Mouse (Mus musculus): ENCODE data around the gene Olfr736. TPM values are rescaled to one million over a fixed set of nuclear protein-coding genes. Genes with fewer than 3 reads are reported as not detected.

The Olfr736 gene
- total and polyA plus RNA-seq, 3 experiments, result not detected

DNA sequence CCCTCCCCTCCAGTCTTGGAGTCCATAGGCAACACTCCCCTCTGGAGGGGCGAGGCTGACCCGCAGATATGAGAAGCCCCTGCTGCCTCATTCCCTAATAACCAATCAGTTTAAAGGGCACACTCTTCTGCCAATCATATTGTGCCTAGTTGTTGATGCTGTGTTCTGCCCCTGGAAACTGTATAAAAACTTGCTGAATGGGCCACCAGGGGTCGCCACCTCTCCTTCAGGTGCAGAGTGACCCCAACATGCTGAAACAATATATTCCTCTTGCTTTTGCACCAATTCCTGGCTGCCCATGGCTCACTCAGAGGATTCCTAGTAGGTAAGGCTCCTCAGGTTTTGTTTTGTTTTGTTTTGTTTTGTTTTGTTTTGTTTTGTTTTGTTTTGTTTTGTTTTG, 28.5 kb upstream of the Olfr736 start:
- TF ChIP-seq GATA1 (IDR thresholded peaks at IDR 0.05; ENCODE audit: low read depth, low read length) (no peak), ZKSCAN1 (IDR thresholded peaks at IDR 0.05; ENCODE audit: low read depth, low read length) (no peak), SMC3 (IDR thresholded peaks at IDR 0.05; ENCODE audit: low read depth, low read length) (peak; percentile 55), TAL1 (IDR thresholded peaks at IDR 0.05; ENCODE audit: low read length) (no peak), RAD21 (IDR thresholded peaks at IDR 0.05; ENCODE audit: low read depth, low read length) (peak; percentile 44), USF2 (IDR thresholded peaks at IDR 0.05; ENCODE audit: borderline replicate concordance in 1 of 2, insufficient read depth in 1 of 2, low read depth in 1 of 2, low read length in 2 of 2) (no peak), KAT2A (conservative IDR thresholded peaks at IDR 0.05; ENCODE audit: low read depth, low read length) (no peak), RCOR1 (IDR thresholded peaks at IDR 0.05; ENCODE audit: low read depth, low read length) (no peak), ZC3H11A (IDR thresholded peaks at IDR 0.05; ENCODE audit: low read depth, low read length) (peak; percentile 34), SIN3A (IDR thresholded peaks at IDR 0.05; ENCODE audit: low read length) (no peak), CHD2 (IDR thresholded peaks at IDR 0.05; ENCODE audit: low read length) (no peak), BHLHE40 (IDR thresholded peaks at IDR 0.05; ENCODE audit: borderline replicate concordance, low read depth, low read length) (no peak), E2F4 (IDR thresholded peaks at IDR 0.05; ENCODE audit: borderline replicate concordance, low read depth, low read length) (no peak), POLR2AphosphoS5 (IDR thresholded peaks at IDR 0.05; ENCODE audit: borderline replicate concordance, low read depth, low read length) (no peak), CTCF (IDR thresholded peaks at IDR 0.05 in 2 of 3, conservative IDR thresholded peaks at IDR 0.05 in 1 of 3; ENCODE audit: control insufficient read depth in 1 of 3, insufficient read depth in 1 of 3, low read depth in 2 of 3, low read length in 3 of 3, poor library complexity in 1 of 3, severe bottlenecking in 1 of 3) (peak; percentile 42 to 70 (median 56)), ZMIZ1 (IDR thresholded peaks at IDR 0.05; ENCODE audit: low read depth, low read length) (no peak), GABPA (IDR thresholded peaks at IDR 0.05; ENCODE audit: low read depth, low read length) (no peak), TCF12 (IDR thresholded peaks at IDR 0.05; ENCODE audit: low read depth, low read length) (no peak)
- Histone ChIP-seq H3K4me1 (ENCODE audit: control insufficient read depth in 1 of 2, insufficient read depth in 2 of 2, low read length in 2 of 2) (no peaks in the 10 kb centered on the region), H3K4me3 (ENCODE audit: control insufficient read depth in 1 of 2, insufficient read depth in 1 of 2, low read depth in 2 of 2, low read length in 2 of 2) (no peak overlapping the region), H3K27ac (ENCODE audit: control insufficient read depth, low read depth, low read length) (no peak overlapping the region), H3K9ac (ENCODE audit: control insufficient read depth, low read depth, low read length, poor library complexity, severe bottlenecking) (no peak overlapping the region), H3K27me3 (ENCODE audit: control insufficient read depth in 1 of 2, insufficient read depth in 2 of 2, low read length in 2 of 2) (no peaks in the 10 kb centered on the region), H3K79me2 (ENCODE audit: control insufficient read depth, insufficient read depth, low read length, poor library complexity) (no peaks in the 10 kb centered on the region), H3K36me3 (ENCODE audit: control insufficient read depth in 1 of 2, insufficient read depth in 2 of 2, low read length in 2 of 2) (no peaks in the 10 kb centered on the region), H3K9me3 (replicated peaks; ENCODE audit: insufficient read depth, low read length) (no peaks in the 10 kb centered on the region)
- peak; percentile 50 for DNase-seq (ENCODE audit: low read depth, low spot score)

DNA sequence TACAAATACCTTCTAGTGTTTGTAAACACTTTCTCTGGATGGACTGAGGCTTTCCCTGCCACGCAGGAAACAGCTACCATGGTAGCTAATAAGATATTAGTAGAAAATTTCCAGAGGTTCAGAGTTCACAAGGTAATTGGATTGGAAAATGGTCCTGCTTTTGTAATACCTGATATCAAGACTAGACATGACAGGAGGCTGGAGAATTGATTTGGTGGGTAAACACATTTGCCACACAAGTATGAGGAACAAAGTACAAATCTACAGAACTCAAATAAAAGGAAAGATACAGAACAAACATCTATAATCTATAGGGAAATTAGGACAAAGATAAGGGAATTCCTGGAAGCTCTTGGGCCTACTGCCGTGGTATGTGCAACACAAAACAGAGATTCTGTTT, 24.2 kb upstream of the Olfr736 start:
- no peak for TF ChIP-seq MXI1 (IDR thresholded peaks at IDR 0.05; ENCODE audit: low read depth, low read length)
- TF ChIP-seq SMC3 (IDR thresholded peaks at IDR 0.05; ENCODE audit: low read depth, low read length), result no peak
- no peak for DNase-seq (ENCODE audit: low read depth, low spot score)

More for the DNA sequence above, 24.2 kb upstream of the Olfr736 start:
- Histone ChIP-seq H3K79me2 (ENCODE audit: control insufficient read depth, insufficient read depth, low read length, poor library complexity) (no peaks in the 10 kb centered on the region), H3K27ac (ENCODE audit: control insufficient read depth, low read depth, low read length) (no peak overlapping the region), H3K4me1 (ENCODE audit: control insufficient read depth in 1 of 2, insufficient read depth in 2 of 2, low read length in 2 of 2) (no peaks in the 10 kb centered on the region), H3K27me3 (ENCODE audit: control insufficient read depth in 1 of 2, insufficient read depth in 2 of 2, low read length in 2 of 2) (no peaks in the 10 kb centered on the region), H3K4me3 (ENCODE audit: control insufficient read depth in 1 of 2, insufficient read depth in 1 of 2, low read depth in 2 of 2, low read length in 2 of 2) (no peak overlapping the region), H3K9ac (ENCODE audit: control insufficient read depth, low read depth, low read length, poor library complexity, severe bottlenecking) (no peak overlapping the region), H3K9me3 (replicated peaks; ENCODE audit: insufficient read depth, low read length) (no peaks in the 10 kb centered on the region), H3K36me3 (ENCODE audit: control insufficient read depth in 1 of 2, insufficient read depth in 2 of 2, low read length in 2 of 2) (no peaks in the 10 kb centered on the region)

Measured in MEL (cell line).